Mouse (Mus musculus): Measurements from ENCODE around the gene Arsg.
"Not testable (repeated sequence)": the region's sequence is repeated elsewhere in the genome, so short reads cannot be mapped to it uniquely, and the experiment has no call there.

DNA sequence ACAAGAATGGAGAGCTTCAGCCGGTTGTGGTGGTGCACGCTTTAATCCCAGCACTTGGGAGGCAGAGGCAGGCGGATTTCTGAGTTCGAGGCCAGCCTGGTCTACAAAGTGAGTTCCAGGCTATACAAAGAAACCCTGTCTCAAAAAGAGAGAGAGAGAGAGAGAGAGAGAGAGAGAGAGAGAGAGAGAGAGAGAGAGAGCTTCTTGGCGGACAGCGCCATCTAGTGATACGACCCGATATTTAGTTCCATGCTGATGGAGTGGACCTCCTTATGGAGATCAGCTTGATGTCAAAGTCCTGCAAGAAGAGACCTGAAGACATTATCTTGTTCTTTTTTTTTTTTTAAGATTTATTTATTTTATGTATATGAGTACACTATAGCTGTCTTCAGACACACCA, 145.9 kb downstream of the Arsg start:
- peak; percentile 60 for TF ChIP-seq CTCF (IDR thresholded peaks at IDR 0.05; ENCODE audit: extremely low read depth, insufficient read depth, low read length)
- not testable (repeated sequence) for TF ChIP-seq POLR2A (IDR thresholded peaks at IDR 0.05; ENCODE audit: extremely low read depth, insufficient read depth, low read length)
